Mouse (Mus musculus) CD4-positive, CD25-positive, alpha-beta regulatory T cell, adult 9 weeks (primary cell): Measurements from ENCODE around the gene Cts6. TPM values are rescaled to one million over a fixed set of nuclear protein-coding genes. Genes with fewer than 3 reads are reported as not detected.

Source experiments
- polyA plus RNA-seq: library from polyadenylated mRNA; unstranded; fragments of 100-300 nt; shearing (Covaris generic); gene quantifications from one replicate; pipeline ENCODE4 v1.2.1, GENCODE M21; 2017

Gene Cts6
- not detected for polyA plus RNA-seq

GRCm38 (mm10) chr13:61203310-61203709 lies at the start of gene Cts6:
Gene Cts6, minus strand, starts transcription at chr13:61203410.

GRCm38 (mm10) chr13:61164156-61164555 lies 39.1 kb downstream of the Cts6 start, which contains the start of gene Ctsr:
Gene Ctsr, minus strand, starts transcription at chr13:61164256.

Other genes with a start within 250 kb of the Cts6 start
- not detected for gene Ctsj, start 197.5 kb downstream of the Cts6 start, polyA plus RNA-seq
- gene Ctsq, start 162.8 kb downstream of the Cts6 start, polyA plus RNA-seq = not detected
- not detected for gene Ctsr, start 39.2 kb downstream of the Cts6 start, polyA plus RNA-seq
- gene Cts8, start 51.9 kb upstream of the Cts6 start, polyA plus RNA-seq = not detected
- not detected for gene Gm49398, start 85.4 kb upstream of the Cts6 start, polyA plus RNA-seq
- gene Cts7, start 154.8 kb upstream of the Cts6 start, polyA plus RNA-seq = not detected